Mouse (Mus musculus) activated CD4-positive, CD25-positive, alpha-beta regulatory T cell, adult 4 months (primary cell): ENCODE data around the gene Piga. TPM values are rescaled to one million over a fixed set of nuclear protein-coding genes. Genes with fewer than 3 reads are reported as not detected.

Experiments used
- ATAC-seq: one replicate; pipeline ENCODE4 v1.8.0; 2017
- polyA plus RNA-seq, 2 experiments: library from polyadenylated mRNA; unstranded; fragments of 100-300 nt; shearing (Covaris generic); gene quantifications; one replicate each; pipeline ENCODE4 v1.2.1; 2017

Piga gene
- polyA plus RNA-seq, result 1 to 10 TPM; 6.6 to 8.2 TPM

GRCm38 (mm10) chrX:164419471-164419939 lies at the start of gene Piga:
Piga (plus strand) TSS chrX:164419787.
- peak; percentile 96 for ATAC-seq

DNA sequence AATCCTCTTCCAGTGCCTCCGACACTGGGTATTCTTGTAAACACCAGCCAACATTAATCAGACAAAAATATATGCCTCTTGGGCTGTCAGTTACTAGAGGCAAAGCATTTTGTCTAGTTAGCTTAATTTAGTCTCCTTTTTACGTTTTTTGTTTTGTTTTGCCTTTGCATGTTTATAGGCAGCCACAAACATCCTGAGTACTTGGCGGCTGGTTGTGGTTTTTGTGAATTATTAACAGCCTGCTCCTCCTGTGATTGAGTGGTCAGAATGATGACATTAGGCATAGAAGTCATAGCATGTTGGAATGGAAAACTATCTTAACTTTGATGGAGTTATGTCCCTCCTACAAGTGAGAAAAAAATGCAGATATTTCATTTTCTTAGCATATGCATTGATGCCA lies 49.0 kb upstream of the Piga start:
- no peak for ATAC-seq

- ATAC-seq, result no peak
These were observed 46.5 kb upstream of the Piga start, which contains the start of gene Vegfd for GRCm38 (mm10) chrX:164373081-164373480. Vegfd (plus strand) TSS chrX:164373378.

DNA sequence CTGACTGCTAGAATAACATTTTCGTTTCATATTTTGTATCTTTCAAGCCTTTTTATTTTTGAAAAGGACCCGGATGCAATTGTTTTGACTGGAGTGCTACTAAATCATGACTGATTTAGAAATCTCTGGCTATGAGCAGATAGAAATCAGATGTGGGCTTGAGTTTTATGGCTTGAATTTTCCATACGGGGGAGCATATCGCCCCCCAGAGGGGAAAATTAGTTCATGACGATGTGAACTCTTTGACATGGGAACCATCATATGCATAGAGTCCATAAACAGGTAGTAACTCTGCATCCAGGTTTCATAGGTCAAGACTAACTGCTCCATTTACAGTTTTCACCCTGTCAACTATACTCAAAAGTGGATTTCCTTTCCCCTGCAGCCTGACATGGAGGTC lies 45.0 kb upstream of the Piga start:
- no peak for ATAC-seq

GRCm38 (mm10) chrX:164379721-164380120 lies 39.9 kb upstream of the Piga start:
- no peak for ATAC-seq

- peak; percentile 97 for ATAC-seq
These were observed 37.8 kb upstream of the Piga start for GRCm38 (mm10) chrX:164381618-164382408.

DNA sequence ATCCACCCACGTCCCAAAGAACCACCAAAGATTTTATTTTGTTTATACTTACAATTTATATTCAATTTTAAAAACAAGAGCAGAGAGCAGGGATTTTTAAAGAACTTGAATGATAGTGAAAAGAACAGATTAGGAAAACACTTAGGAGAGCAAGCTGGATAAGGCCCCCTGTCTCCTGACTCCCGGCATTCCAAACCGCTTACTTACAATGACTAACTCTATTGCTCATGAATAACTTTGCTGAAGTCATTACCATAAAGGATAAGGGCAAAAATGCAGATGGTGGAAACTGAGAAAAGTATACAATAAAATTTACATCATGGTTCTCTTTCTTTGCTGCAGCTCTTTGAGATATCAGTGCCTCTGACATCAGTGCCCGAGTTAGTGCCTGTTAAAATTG lies 25.5 kb upstream of the Piga start:
- no peak for ATAC-seq

- peak; percentile 61 for ATAC-seq
These were observed 21.1 kb upstream of the Piga start for GRCm38 (mm10) chrX:164398456-164398855.

DNA sequence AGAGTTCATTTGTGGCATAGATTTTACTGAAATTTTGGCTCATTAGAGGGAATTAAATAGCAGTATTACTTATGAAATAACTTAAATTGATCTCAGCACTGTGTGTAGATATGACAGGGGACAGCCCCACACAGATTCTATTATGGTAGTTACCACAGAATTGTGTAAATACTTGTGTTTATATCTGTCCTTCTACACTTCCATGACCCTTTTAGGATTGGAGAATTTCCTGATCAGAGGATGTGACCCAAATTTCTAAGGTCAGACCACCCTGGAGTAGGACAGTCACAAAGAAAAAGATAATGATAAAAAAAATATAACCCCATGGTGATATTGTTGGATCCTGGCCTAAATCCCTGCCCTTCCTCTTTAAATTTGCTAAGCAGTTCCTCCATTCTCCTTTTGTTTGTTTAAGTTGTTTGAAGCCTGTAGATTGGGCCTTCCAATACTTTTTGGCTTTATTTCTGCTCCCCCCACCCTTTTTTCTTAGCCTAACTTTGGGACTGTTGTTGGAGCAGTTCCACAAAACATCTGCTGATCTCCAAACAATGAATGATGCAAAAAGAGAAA lies 14.4 kb upstream of the Piga start:
- ATAC-seq, result no peak

GRCm38 (mm10) chrX:164406133-164407022 lies 13.2 kb upstream of the Piga start:
- peak; percentile 95 for ATAC-seq

DNA sequence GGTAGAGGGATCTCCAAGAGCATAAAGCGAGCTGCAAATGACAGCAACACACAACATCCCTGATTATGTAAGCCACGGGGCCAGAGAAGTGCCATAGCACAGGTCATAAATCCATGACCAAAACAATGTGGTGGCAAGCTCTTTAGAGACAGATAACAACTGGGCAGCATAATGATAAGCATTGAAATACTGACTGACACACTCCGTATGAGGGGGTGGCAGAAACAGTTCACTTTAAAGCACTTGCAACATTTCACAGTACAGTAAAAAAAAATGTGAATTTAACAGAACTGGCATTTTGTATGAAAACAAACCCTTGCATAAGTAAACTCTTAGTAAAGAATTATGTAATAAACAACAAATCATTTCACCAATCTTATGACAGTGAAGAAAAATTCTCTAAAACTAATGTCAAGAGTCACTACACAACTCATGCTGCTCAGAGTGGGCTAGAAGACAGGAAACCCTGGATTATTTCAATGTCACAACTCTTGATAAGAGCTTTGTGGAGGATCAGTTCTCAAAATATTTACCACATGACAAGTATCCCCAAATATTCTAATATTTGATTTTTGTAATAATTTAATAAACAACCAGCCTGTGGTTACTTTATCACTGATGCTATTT lies 11.2 kb upstream of the Piga start:
- no peak for ATAC-seq

- ATAC-seq, result no peak
These were observed 9.0 kb upstream of the Piga start for GRCm38 (mm10) chrX:164410562-164410961.

GRCm38 (mm10) chrX:164416803-164417202 lies 2.8 kb upstream of the Piga start:
- ATAC-seq, result no peak

DNA sequence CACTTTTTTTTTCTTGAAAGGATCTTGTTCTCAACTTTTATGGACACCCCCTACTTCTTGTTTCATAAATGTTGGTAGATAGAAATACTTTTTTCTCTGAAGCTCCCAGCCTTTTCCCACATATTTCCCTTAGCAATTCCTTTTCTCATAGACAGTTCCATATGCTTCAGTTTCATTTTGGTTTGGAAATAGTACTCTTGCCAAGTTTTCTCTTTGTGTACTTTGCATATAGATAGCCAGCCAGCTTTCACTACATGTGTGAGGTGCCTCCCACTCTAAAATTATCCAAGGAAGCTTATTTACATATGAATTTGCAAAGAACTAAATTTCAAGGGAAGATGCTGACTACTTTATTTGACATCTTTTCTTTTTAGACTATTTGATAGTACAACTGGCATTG lies 1.6 kb upstream of the Piga start:
- no peak for ATAC-seq

- ATAC-seq, result no peak
These were observed 368 bp downstream of the Piga start for GRCm38 (mm10) chrX:164419955-164420354.

GRCm38 (mm10) chrX:164420518-164420917 lies 931 bp downstream of the Piga start:
- no peak for ATAC-seq

GRCm38 (mm10) chrX:164424821-164425220 lies 5.2 kb downstream of the Piga start:
- no peak for ATAC-seq

GRCm38 (mm10) chrX:164427295-164427694 lies 7.7 kb downstream of the Piga start:
- peak; percentile 43 for ATAC-seq

DNA sequence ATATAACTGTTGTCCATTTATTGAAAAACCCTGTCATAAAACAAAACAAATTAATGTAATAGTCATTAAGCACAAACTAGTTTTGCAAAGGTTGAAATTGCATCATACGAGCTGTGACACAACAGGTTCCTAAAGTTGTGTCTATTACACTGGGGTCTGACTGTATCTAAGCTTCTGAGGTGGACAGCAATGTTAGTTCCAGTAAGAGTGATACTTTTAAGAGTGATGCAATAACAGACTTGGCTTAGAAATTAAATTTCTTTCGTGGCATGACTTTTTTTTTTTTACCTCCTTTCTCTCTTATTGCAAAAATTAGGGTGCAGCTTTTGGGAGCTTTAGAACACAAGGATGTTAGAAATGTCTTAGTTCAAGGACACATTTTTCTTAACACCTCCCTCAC lies 8.6 kb downstream of the Piga start:
- no peak for ATAC-seq

DNA sequence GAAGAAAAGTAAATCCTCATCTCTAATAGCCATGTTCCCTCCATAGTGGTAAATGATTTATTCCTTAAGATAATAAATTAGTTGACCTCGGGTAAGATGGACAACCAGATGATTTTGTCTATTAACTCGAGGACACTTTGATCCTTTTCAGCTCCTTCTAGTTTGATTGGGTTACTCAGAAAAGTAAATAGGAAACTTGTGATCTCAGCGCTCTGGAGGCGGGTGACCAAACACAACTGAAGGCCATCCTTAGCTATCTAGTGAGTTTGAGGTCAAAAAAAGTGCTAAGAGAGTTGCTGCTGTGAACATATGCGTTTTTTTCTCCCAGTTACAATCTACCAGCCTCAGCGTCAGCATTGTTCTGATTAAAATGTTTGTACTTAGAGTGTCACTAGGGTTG lies 11.0 kb downstream of the Piga start:
- no peak for ATAC-seq

GRCm38 (mm10) chrX:164431133-164431532 lies 11.5 kb downstream of the Piga start:
- ATAC-seq, result no peak

DNA sequence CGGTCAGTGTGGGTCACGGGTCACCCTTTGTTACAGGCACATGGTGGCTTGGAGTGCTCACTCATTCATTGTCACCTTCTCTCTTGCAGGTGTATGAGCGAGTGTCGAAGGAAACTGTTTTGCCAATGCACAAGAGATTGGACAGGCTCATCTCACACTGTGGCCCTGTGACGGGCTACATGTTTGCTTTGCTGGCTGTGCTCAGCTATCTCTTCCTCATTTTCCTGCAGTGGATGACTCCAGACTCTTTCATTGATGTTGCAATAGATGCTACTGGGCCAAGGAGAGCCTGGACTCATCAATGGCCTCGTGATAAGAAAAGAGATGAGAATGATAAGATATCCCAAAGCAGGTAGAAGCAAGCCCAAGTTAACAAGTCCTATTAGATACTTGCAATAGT lies 12.0 kb downstream of the Piga start:
- no peak for ATAC-seq

DNA sequence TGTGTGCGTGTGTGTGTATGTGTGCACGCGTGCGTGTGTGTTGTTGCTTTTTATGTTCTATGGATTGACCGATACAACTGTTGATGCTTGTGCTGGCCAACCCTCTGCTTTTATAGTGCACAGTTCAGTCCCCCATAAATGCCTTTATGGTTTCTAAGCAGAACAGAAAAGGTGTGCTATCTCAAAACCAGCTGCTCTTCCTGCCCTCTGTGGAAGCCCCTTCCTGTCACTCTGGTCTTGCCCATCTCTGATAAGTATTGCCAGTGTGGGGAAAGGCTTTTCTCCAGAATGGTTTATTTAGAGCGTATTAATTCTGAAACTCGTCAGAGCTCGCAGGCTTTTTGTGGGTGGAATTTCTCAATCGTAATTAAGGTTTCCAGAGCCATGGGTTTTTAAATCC lies 13.1 kb downstream of the Piga start:
- ATAC-seq, result no peak
